Mouse (Mus musculus): ENCODE measurements around the gene Cldn3.

DNA sequence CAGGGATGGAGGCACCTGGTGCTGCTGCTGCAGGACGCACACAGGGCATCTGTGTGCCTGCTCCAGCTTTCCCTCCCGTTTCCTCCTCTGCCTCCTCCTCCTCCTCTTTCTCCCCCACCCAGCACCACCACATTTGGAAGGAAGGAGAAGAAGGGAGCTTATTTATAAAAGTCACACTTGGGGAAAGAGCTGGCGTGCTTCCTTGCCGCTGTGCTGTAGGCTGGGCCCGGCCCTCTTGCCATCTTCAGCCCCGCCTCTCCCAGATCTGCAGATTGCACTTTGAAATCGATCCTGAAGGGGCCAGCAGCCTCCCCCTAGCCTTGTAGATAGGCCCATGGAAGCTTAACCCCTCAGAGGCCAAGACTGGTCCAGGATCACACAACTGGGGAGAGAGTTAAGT, 39.9 kb downstream of the Cldn3 start:
- no peak for TF ChIP-seq CTCF (IDR thresholded peaks at IDR 0.05; ENCODE audit: low read depth)
- TF ChIP-seq EP300 (IDR thresholded peaks at IDR 0.05; ENCODE audit: low read depth), result no peak
